Mouse (Mus musculus): ENCODE measurements around the gene Clic1.
"Not testable (repeated sequence)": the region's sequence is repeated elsewhere in the genome, so short reads cannot be mapped to it uniquely, and the experiment has no call there.

Clic1 gene

DNA sequence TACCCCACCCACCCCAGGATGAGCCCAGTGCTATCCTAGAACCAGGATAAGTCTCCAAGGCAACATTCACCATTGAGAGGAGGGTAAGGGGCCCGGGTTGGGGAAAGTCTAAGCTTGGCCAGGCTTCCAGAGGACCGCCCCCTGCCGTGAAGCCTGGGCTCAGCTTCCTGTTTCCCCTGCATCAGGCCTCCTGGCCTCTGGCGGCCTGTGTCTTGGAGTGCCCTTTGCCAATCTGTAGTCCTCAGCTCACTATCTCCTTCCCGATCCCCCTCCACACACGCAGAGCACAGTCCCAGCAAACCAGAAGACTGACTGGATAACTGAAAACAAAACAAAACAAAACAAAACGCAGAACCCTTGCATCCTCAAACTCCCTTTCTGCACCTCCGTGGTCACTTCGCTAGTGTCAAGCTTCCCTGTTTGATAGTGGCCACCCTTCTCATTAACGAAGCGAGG lies at the start of gene Clic1:
Gene Clic1, plus strand, starts transcription at position 406 of the 456 bp plus-strand sequence.
- in situ Hi-C loops (cut with MboI, MseI) = no loop called here

DNA sequence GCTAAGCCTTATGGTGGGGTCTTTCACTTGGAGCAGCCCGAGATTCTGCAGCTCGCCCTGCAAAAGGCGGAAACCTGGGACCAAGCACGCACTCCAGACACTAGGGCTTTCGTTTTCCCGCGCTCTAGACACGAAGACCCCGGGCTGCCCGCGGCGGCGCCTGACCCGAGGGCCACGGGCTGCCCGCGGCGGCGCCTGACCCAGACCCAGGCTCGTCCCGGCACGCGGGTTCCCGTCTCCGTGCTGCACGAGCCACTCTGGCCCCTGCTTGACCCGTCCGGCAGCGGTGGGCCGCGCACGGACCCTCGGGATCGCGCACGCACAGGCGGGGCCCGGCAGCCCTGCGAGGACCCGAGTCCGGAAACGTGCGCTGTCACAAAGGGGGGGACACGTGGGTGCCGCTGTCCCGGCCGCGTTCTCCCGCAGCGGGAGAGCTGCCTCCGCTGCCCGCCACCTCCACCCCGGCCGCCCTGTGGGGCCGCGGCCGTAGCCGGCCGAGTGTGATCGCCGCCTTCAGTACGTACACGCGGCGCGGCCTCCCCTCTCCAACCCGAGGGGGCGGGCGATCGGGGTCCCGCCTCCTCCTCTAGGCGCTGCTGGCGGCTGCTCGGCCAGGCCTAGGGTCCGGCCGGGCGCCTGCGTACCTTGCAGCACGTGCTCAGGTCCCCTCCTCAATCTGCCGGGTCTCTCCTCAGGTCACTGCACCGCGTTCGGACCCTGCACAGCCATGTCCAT lies 48.9 kb upstream of the Clic1 start, which contains the start of gene Vars:
Gene Vars, plus strand, starts transcription at position 271 of the 735 bp plus-strand sequence.
- in situ Hi-C loops (cut with MboI, MseI) = no loop called here

DNA sequence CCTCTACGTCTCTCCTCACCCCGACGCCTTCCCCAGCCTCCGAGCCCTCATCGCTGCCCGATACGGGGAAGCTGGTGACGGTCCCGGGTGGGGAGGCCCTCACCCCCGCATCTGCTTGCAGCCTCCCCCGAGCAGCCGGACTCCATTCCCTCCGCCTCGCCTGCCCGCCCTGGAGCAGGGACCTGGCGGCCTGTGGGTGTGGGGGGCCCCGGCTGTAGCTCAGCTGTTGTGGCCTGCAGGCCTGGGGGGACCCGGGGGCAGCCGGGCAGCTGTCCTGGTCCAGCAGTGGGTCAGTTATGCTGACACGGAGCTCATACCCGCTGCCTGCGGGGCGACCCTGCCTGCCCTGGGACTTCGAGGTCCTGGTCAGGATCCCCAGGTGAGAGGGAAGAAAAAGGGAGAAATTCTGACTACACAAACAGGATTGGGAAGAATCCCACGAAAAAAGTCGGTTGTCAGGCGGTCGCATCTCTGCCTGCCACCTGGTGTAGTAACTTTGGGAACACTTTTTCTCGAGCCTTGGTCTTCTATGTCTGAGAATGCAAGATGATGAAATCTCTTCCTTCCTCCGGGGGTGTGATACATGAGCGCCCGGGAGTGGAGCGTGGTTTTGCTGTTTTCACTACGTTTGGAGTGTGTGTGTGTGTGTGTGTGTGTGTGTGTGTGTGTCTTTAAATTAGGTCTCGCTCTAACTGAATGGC lies 48.2 kb upstream of the Clic1 start:
- in situ Hi-C loops (cut with MboI, MseI) = no loop called here

DNA sequence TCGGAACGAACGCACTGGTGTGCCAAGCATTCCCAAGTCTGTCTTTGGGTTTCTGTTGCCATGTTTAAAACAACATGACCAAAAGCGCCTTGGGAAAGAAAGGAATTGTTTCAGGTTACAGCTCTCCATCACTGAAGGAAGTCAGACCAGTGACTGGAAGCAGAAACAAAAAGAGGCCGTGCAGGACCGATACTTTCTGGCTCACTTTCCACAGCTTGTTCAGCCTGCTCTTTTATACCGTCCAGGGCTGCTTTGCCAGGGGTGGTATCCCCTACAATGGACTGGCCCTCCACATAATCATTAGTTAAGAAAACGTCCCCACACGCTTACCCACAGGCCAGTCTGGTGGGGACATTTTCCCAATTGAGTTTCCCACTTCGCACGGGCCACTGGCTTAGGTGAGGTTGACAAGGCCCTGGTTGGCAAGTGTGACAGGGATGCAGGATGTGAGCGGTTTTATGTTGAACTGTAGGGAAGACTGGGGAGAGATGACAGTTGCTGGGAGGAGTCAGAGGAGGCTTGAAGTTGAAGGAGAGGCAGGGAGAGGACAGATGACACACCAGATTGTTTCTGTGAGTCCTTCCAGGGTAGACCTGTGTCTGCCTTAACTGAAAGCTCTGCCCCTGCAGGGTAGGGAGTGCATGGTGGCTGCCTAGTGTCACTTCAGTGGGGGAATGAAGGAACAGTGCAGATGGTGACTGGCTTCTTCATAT lies 47.5 kb upstream of the Clic1 start:
- in situ Hi-C loops (cut with MboI, MseI) = no loop called here

DNA sequence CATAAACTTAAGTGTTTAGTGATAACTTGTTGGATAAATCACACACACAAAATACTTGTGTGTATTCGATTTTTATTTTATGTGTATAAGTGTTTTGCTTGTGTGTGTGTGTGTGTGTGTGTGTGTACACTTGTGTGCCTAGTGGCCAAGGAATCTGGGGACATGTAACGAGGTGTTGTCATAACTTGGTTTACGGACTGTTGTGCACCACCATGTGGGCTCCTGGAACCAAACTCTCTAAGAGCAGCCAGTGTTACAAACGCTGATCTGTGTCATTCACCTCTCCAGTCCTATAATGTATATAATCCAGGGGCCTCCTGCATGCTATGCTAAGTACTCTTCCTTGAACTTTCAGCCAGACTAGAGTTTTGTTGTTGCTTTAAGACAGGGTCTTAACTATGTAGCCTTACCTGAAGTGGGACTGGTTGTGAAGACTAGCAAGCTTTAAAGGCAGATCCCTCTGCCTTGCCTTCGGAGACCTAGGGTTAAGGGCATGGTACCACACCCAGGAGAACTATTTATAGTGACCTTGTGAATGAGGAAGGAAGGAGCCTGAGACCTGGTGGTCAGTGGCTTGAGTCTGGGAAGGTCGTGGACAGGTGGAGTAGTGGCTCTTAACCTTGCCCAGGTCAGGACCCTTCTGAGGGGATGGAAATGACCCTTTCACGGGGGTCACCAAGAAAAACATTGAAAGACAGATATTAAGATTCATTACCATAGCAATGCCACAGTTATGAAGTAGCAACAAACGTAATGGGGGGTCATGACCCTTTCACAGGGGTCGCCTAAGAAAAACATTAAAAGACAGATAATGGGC lies 46.5 kb upstream of the Clic1 start:
- in situ Hi-C loops (cut with MboI, MseI) = no loop called here

DNA sequence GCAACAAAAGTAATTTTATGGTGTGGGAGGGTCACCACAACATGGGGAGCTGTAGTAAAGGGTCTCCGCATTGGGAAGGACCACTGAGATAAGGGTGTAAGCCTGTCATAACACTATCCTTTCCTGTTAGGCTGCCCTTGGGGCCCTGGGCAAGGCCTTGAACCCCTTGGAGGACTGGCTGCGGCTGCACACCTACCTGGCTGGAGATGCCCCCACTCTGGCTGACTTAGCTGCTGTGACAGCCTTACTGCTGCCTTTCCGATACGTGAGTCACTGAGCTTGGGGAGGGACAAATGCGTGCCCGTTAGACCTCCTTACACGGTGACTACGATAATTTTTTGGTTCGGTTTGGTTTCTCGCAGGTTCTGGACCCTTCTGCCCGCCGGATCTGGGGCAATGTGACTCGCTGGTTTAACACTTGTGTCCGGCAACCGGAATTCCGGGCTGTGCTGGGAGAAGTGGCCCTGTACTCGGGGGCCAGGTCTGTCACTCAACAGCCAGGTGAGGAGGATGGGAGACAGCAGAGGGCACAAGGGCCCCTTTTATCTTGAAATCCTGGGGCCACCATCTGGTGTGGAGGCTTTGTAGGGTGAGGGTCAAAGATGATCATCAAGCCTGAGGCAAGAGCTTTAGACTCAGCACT lies 45.6 kb upstream of the Clic1 start:
- in situ Hi-C loops (cut with MboI, MseI) = no loop called here

DNA sequence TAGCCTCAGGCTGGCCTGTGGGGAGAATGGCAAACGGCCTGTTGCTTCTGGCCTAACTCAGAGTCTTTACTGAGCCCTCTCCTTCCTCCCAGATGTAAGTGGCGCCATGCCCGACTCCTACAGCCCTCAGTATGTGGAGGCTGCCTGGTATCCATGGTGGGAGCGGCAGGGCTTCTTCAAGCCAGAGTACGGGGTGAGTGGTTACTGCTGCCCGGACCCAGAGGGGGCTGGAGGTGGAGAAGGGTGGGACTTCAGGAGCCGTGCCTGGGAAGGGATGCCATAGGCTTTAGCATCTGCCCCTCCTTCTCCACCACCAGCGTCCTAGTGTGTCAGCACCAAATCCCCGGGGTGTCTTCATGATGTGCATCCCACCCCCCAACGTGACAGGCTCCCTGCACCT lies 44.6 kb upstream of the Clic1 start:
- in situ Hi-C loops (cut with MboI, MseI) = no loop called here

DNA sequence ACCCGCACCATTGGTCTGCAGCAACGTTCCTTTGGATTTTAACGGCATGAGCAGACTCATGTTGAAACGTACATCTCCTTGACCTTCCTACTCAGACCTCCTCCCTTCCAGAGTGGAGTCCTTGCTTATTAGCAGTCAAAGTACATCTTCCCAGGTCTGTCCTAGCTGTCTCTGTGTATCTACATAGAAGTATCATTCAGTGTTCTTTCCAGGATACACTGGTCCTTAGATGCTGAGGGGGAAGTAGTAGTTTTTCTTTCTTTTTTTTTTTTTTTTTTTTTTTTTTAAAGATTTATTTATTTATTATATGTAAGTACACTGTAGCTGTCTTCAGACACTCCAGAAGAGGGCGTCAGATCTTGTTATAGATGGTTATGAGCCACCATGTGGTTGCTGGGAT lies 43.9 kb upstream of the Clic1 start:
- in situ Hi-C loops (cut with MboI, MseI) = not testable (repeated sequence)

DNA sequence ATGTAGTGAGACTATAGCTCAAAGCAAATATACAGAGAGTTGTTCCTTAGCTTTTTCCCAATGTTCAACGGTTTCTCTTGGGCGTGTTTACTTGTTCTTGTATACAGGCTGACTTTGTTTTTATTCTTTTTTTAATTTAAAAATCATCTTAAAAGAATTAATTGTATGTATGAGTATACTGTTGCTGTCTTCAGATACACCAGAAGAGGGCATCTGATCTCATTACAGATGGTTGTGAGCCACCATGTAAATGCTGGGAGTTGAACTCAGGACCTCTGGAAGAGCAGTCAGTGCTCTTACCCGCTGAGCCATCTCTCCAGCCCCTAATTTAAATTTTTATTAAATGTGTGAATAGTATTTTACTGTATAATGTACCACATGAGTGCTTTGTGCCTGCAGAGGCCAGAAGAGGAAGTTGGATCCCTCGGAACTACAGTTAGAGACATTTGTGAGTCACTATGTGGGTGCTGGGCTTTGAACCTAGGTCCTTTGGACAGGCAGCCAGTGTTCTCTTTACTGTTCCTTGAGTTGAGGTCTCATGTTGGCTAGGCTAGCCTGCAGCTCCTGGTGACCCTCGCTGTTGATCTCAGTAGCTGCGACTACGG lies 42.3 kb upstream of the Clic1 start:
- in situ Hi-C loops (cut with MboI, MseI) = no loop called here

DNA sequence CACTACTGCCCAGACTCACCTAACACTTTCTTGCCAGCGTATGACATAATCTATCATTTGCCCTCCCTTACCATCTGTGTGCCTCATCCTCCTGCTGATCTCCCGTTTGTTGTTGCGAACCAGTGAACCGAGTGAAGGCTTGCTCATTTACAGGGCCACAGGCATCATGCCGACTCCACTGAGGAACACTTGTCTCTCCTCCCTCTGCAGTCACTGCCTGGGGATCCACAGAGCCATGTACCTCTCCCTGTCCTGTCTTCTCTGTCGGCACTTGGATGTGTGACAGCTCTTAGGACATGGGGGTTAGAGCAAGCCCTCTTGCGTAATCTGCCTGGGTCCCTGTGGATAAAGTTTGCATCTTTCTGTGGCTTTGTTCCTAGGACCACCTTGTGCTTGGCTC lies 40.2 kb upstream of the Clic1 start:
- in situ Hi-C loops (cut with MboI, MseI) = no loop called here

DNA sequence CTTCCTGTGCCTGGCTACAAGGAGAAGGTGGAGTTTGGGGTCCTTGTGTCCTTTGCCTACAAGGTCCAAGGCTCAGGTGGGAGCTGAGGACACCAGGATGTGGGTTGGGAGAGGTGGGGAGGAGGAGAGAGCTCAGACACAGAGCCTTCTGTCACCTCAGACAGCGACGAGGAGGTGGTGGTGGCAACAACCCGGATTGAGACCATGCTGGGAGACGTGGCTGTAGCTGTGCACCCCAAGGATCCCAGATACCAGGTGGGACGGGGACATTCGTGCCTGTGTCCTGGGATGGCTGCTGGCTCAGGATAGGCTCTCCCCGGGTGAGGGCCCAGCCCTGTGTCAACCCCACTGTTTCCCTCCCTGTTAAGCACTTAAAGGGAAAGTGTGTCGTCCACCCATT lies 38.3 kb upstream of the Clic1 start:
- in situ Hi-C loops (cut with MboI, MseI) = no loop called here

DNA sequence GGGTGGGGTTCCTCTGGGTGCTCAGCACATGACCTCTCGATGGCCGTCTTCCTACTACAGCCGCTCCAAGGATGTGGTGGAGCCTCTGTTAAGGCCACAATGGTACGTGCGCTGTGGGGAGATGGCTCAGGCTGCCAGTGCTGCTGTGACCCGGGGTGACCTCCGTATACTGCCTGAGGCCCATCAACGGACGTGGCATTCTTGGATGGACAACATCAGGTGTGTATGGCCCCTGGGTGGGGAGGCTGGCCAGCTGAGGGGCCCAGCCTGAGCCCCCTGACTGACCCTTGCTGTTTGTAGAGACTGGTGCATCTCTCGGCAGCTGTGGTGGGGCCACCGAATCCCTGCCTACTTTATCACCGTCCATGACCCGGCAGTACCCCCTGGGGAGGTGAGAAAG lies 37.3 kb upstream of the Clic1 start:
- in situ Hi-C loops (cut with MboI, MseI) = no loop called here

DNA sequence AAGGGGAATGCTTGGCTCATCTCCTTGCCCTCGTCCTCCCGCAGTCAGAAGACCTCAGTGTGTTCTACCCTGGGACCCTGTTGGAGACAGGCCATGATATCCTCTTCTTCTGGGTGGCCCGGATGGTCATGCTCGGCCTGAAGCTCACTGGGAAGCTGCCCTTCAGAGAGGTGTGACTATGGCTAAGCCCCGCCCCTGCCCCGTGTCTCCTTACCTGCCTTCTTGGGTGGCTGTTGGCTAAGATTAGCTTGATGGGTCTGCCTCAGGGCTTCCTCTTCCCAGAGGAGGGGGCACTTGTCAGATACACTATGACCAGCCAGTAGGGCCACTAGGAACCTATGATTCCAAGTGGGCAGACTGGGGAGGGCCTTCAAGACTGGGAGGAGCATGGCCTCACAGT lies 36.5 kb upstream of the Clic1 start:
- in situ Hi-C loops (cut with MboI, MseI) = no loop called here

DNA sequence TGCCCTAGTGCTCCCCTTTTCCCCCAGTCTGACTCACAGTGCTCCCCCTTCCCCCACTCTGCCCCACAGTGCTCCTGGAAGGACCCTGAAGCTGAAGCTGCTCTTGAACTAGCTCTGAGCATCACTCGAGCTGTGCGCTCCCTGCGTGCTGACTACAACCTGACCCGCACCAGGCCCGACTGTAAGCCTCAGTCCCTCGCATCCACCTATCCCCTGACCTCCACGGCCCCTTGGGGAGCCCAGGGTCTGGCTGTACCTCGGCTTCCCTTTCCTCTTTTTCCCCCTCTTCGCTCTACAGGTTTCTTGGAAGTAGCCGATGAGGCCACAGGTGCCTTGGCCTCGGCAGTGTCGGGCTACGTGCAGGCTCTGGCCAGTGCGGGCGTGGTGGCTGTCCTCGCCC lies 34.5 kb upstream of the Clic1 start:
- in situ Hi-C loops (cut with MboI, MseI) = no loop called here

DNA sequence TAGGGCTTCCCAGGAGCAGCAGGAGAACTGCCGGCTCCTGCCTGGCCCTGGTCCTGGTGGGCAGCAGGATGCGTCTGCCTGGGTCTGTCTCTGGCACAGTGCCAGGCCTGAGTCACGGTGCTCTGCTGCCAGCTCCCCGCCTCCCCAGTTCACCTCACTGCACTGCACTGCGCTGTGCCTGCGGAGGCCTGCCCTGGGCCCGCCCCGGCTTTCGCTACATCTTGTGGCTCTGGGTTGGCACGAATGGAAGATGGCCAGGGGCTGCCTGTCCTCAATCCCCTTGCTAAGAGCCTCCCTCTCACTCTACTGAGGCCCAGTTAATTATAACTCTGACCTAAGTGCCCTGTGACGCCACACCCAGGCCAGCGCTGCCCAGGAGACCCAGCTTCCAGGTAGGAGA lies 33.4 kb upstream of the Clic1 start, which contains the start of gene Vwa7:
Gene Vwa7, plus strand, starts transcription at position 204 of the 400 bp plus-strand sequence.
- in situ Hi-C loops (cut with MboI, MseI) = no loop called here

DNA sequence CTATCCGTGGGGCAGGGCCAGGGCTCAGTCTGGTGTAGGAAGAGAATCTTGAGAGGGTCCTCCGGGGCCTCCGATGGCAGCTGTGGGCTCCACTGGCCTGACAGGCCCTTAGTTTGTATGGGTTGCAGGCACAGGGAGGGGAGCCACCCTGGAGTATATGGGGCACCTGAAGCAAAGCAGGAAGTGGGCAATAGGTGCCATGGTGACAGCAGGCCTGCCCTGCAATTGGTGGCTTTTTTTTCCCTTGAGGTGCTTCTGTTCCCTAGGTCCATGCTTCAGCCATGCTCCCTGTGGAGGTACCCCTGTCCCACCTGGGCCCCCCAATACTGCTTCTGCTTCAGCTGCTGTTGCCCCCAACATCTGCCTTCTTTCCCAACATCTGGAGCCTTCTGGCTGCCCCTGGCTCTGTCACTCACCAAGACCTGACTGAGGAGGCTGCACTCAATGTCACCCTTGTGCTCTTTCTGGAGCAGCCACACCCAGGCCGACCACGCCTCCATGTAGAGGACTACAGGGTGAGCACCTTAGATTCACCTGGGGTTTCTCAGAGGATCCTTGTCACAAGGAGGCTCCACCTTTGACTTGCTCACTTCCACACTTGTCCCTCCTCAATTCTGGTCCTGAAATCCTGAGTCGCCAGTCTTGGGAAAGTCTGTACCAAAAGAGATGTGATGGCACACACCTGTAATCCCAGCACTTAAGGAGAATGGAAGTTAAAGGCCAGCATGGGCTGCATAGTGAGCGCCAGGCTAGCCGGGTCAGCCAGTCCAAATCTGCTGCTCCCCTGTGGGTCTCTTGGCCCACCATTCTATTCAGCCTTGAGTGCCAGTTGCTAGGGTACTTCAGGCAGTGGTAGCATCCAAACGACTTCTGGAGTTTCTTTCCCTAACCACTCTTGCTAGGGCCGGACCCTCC lies 32.7 kb upstream of the Clic1 start:
- in situ Hi-C loops (cut with MboI, MseI) = no loop called here

DNA sequence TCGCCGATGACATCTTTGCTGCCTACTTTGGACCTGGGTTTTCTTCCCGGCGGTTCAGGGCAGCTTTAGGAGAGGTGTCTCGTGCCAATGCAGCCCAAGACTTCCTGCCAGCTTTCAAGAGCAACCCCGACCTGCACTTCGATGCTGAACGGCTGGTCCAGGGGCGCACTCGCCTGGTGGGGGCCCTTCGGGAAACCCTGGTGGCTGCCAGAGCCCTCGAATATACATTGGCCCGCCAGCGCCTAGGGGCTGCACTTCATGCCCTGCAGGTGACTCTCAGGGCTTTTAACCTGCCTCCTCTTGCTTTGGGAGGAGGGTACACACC lies 32.1 kb upstream of the Clic1 start:
- in situ Hi-C loops (cut with MboI, MseI) = no loop called here

DNA sequence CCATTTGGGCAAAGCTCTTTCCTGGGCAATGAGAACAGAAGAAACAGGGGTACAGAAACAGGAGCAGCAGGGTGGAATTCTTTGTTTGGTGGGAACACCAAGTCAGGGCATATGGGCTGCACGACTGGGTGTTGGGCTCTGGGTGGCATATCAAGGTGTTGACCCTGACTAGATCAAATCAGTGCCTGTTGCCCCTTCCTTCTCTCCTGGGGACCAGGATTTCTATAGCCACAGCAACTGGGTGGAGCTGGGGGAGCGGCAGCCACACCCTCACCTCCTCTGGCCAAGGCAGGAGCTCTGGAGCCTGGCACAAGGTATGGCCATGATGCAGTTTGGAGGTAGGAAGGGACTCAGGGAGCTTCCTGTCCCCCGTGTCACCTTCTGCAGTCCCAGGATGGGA lies 31.6 kb upstream of the Clic1 start:
- in situ Hi-C loops (cut with MboI, MseI) = no loop called here

DNA sequence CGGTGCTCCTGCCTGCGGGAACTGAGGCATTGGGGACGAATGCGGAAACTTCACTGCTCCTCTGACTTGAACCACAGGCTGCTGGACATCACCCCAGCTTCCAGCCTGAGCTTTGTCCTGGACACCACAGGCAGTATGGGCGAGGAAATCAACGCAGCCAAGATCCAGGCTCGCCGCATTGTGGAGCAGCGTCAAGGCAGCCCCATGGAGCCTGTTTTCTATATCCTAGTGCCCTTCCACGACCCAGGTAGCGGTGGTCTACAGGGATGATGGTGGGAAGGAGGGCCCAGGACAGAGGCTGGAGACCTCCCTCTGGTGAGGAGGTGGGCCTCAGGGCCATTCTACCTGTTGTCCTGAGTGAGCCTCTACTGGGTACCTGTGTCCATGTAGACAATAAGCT lies 29.9 kb upstream of the Clic1 start:
- in situ Hi-C loops (cut with MboI, MseI) = loop anchor here (5.0 kb wide), 1 partner anchor 42 kb away; no protein-coding TSS in a partner anchor

DNA sequence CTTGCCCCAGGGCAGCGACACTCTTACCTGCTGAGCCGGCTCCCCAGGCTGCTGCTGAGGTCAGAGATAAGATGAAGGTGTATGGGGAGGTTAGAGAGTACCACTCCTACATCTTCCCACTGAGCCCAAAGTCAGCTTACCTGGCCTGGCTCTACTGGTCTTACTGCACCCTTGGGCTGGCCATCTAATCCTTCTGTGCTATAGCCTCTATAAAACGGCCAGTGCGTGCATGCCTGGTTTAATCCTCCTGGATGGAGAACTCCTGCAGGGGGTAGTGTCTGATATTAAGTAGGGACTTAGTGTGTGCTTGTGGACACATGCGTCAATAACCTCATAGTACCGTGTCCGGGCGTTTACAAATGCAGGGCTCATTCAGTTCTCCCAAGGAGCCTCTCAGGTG lies 29.2 kb upstream of the Clic1 start:
- in situ Hi-C loops (cut with MboI, MseI) = loop anchor here (5.0 kb wide), 1 partner anchor 42 kb away; no protein-coding TSS in a partner anchor
